Mouse (Mus musculus) lung, adult 2 months (tissue): ENCODE measurements at regions not wholly inside any gene's neighbourhood (a gene's known extent, or its start where the extent isn't known, plus 50 kb on each side); places are given as distances from the start of the nearest gene placed in this dataset.

Source experiments
- CTCF ChIP-seq: fragments of 200-500 bp; IDR thresholded peaks from 2 replicates; pipeline ENCODE4 v1.5.1; 2011; ENCODE audit warnings: mild to moderate bottlenecking, low read length, control low read depth; ENCODE audit not compliant: insufficient read depth
- POLR2A ChIP-seq: fragments of 200-500 bp; IDR thresholded peaks from 2 replicates; pipeline ENCODE4 v1.6.1; 2011; ENCODE audit warnings: low read depth, mild to moderate bottlenecking, control low read depth, low read length, borderline replicate concordance; ENCODE audit errors: extremely low read depth

- TF ChIP-seq CTCF (no peak), POLR2A (no peak)
These were observed 588.7 kb upstream of the Cdh11 start for GRCm38 (mm10) chr8:103374151-103374550.
